Mouse (Mus musculus): ENCODE results near the gene Cav2.

Cav2 gene

GRCm38 (mm10) chr6:17280939-17281756 is at the start of gene Cav2:
Gene Cav2 (plus strand): TSS chr6:17281185.
- DNase-seq (ENCODE audit: low spot score in 2 of 2) = peak; percentile 34 to 43

DNA sequence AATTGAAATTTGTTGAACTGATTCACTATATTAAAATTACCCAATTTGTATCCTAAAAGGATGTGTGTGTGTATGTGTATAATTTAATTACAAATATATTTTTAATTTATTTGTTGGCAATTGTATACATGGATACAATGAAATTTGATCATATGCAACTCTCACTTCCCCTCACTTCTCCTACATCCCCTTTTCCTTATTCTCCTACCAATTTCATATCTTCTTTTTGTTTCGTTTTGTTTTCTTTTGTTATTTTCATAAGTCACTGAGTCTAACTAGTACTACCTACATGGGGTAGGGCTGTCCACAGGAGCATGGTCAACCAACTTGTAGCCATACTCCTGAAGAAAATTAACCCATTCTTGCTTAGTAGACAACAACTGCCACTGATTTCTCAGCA is 41.3 kb upstream of the Cav2 start:
- DNase-seq (ENCODE audit: low spot score in 2 of 2) = no peak

- DNase-seq (ENCODE audit: low spot score in 2 of 2) = no peak
Measured at GRCm38 (mm10) chr6:17241013-17241412, 40.0 kb upstream of the Cav2 start.

DNA sequence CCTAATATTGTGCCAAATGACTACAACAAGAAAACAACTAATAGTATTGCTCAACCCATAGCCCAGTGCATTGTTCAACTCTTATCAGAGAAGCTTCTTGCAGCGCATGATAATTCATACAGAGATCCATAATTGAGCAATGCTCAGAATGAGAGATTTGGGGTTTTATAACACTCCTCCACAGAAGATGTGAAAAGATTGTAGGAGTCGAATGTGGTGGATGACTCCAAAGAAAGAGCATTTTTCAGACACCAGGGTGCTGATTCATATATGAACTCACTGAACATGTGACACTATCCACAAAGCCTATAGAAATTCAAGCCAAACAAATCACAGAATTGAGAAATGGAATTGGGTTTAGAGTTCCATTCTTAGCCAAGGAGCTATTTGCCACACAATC is 34.0 kb upstream of the Cav2 start:
- no peak for DNase-seq (ENCODE audit: low spot score in 2 of 2)

- DNase-seq (ENCODE audit: low spot score in 2 of 2) = no peak
Measured at GRCm38 (mm10) chr6:17247673-17248072, 33.3 kb upstream of the Cav2 start.

DNA sequence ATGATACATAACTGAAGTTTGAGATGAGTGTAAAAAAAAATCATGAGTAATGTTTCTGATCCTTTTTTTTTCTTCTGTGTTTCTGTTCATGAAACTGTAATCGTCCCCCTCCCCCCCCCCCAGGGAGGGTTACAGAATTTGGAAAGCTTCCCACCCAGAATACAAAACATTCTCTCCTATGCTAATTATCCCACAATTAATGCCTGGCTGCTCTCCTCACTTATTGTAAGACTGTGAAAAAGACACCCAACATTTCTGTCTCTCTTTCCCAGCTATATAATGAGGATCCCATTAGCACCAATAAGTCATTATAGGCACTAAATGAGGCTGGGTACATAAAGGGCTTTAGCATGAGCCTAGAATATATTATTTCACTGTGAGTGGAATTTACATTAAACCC is 32.7 kb upstream of the Cav2 start:
- DNase-seq (ENCODE audit: low spot score in 2 of 2) = no peak

DNA sequence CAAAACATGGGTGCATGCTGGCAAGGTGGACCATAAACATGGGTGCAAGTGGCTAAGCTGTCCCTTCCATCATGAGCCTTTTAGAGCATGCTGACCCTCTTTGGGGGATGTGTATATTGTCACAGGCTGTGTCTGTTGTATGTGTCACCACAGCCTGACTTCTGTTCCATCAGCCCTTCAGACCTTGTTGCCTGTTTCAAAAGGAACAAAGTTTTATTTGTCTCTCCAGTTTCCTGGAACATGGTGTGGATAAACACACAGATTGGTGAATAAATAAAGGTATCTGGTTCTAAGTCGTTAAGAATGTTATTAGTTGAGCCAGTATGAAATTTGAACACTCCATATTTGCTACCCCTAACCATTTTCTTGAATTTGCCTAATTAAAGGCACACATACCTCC is 29.0 kb upstream of the Cav2 start:
- DNase-seq (ENCODE audit: low spot score in 2 of 2) = no peak

DNA sequence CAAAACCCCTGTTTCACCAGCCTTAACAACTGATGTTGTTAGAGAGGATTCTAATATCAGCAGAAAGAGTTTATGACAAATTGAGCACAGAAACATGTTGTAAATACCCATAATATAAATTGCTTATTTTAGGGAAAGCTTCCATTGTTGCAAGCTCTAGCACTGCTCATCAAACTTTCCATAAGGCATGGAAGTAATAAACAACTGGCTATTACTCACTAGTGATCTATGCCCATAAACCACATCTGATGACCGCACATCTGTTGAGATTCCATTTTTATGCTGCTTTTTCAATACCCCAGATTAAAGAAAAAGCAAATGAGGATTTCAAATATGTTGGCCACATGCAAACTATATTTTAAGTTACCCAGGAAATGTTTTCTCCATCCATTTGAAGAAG is 22.8 kb upstream of the Cav2 start:
- no peak for DNase-seq (ENCODE audit: low spot score in 2 of 2)

GRCm38 (mm10) chr6:17258911-17259310 is 22.1 kb upstream of the Cav2 start:
- no peak for DNase-seq (ENCODE audit: low spot score in 2 of 2)

GRCm38 (mm10) chr6:17262786-17263185 is 18.2 kb upstream of the Cav2 start:
- no peak for DNase-seq (ENCODE audit: low spot score in 2 of 2)

DNA sequence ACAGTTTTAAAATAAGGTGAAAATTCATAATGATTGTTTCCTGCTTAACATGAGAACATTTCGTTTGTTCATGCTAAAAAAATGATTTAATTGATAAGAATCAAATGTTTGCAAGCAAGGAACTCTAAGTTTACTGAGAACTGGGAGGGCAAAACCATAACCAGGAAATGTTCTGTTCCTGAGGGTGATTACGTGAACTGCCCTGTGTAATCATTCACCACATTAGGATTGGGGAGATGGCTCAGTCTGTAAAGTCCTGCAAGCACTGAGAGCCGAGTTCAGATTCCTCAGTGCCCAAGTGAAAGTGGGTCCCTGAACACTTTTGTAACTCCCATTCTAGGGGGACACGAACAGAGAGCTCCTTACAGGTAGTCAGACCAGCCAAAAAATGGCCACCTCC is 15.9 kb upstream of the Cav2 start:
- DNase-seq (ENCODE audit: low spot score in 2 of 2) = no peak

DNA sequence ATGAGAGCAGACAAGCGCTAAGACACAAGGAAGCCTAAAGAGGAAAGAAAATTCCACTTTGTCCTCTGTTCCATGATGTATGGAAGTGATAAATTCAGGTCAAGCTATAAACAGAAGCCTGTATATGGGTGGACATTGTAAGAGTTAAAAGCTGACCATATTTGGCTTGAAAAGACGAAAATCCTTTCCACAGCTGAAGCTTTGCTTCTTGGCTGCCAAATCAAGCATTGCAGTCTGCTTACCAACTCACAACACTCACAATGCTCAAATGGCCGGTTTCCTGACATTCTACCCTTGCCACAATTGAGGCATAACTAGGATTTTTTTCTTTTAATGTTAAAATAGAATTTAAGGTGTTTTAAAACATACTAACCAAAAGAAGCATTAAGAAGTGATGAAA is 14.5 kb upstream of the Cav2 start:
- no peak for DNase-seq (ENCODE audit: low spot score in 2 of 2)

- DNase-seq (ENCODE audit: low spot score in 2 of 2) = no peak
Measured at GRCm38 (mm10) chr6:17278366-17278765, 2.6 kb upstream of the Cav2 start.

- DNase-seq (ENCODE audit: low spot score in 2 of 2) = no peak
Measured at GRCm38 (mm10) chr6:17281757-17282092, 740 bp downstream of the Cav2 start.

DNA sequence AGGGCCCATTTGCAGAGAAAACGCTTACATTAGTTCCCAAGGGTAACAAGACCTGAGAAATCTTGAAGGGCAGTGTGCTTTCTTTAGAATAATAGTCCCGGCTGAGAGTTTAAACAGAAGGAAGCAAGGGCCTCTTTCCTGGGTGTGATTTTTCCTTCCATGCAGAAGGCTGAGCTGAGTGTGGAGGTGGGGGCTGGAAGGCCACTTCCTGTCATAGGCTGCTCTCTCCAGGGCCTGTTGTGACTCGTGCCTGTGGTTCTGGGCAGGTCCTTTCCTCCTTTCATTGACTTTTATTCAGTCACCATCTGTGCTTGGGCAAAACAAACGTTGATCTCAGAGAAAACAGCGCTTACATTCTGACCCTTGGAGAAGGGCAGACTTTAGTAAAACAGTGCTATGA is 1.2 kb downstream of the Cav2 start:
- no peak for DNase-seq (ENCODE audit: low spot score in 2 of 2)

- DNase-seq (ENCODE audit: low spot score in 2 of 2) = no peak
Measured at GRCm38 (mm10) chr6:17283834-17284233, 2.8 kb downstream of the Cav2 start.

DNA sequence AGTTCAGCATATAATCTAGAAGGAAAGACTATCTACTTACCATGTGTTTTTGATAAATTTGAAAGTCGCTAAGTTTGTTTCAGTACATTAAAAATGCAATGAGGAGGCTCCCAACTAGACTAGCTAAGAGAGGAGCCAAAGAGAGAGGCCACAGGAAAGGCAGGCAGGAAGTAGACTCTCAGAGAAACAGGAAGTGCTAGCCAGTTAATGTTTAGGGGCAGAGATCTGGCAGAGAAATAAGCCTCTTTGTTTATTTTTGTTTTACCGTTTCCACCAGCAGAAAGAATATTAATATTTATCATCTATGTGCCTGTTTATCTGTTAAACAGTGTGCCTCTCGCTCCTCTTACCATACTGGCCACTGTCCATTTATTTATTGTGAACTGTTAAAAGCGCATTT is 5.4 kb downstream of the Cav2 start:
- DNase-seq (ENCODE audit: low spot score in 2 of 2) = no peak

DNA sequence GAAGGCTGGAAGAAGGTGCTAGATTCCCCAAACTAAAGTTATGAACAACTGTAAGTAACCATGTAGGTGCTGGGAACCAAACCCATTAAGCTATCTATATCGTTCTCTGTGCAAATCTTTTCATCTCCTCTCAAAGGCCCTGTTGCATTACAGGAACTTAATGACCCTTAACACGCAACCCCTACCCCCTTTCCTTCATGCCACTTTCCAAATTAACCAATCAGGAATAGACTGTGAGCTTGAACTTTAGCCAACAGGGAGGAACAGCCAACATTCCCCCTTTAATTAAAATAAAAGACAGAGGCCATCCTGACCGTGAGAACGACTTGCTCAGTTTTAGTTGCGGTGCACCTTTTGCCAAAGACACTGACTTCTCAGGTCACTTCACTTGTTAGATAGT is 14.1 kb downstream of the Cav2 start:
- no peak for DNase-seq (ENCODE audit: low spot score in 2 of 2)

- DNase-seq (ENCODE audit: low spot score in 2 of 2) = peak; percentile 58 to 64
Measured at GRCm38 (mm10) chr6:17305954-17306601, 25.1 kb downstream of the Cav2 start, which contains the start of gene Cav1. Gene Cav1 (plus strand): TSS chr6:17306335.

- peak; percentile 9 to 17 for DNase-seq (ENCODE audit: low spot score in 2 of 2)
Measured at GRCm38 (mm10) chr6:17306602-17307325, 25.8 kb downstream of the Cav2 start.

GRCm38 (mm10) chr6:17307461-17308115 is 26.6 kb downstream of the Cav2 start:
- DNase-seq (ENCODE audit: low spot score in 2 of 2) = peak; percentile 24 to 51

DNA sequence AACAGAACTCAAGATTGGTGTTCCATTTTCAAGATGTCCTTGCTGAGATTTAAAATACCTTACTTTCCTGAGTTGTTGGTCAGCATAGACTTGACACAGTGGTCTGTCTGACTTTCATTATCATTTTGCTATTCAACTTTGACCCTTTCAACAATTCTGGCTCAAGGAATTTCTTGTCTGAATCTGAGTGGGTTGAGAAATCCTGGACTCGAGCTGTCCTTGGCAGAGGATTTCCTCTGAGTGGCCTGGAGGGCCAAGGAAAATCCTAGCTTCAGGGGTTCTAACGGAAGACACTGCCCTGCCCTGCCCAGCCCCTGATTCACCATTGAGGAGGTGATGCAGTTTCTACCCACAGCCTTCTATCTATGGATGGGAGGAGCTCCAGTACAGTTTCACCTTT is 27.7 kb downstream of the Cav2 start:
- DNase-seq (ENCODE audit: low spot score in 2 of 2) = no peak
